Mouse (Mus musculus) megakaryocyte-erythroid progenitor cell, adult 5-6 weeks (primary cell): Measurements from ENCODE around the gene Cdh12. TPM values are rescaled to one million over a fixed set of nuclear protein-coding genes. Genes with fewer than 3 reads are reported as not detected.

Experiments used
- ATAC-seq: replicated peaks from 2 replicates; pipeline ENCODE4 v1.8.0; 2016; ENCODE audit warnings: mild to moderate bottlenecking, inconsistent platforms; ENCODE audit not compliant: severe bottlenecking, poor library complexity, low FRiP score, low TSS enrichment
- total RNA-seq, 2 experiments: library from RNA; stranded (forward) in 1 of 2; stranded (reverse) in 1 of 2; fragments of 200-1000, 215-1000 nt in 1 of 2; fragments of >200 nt in 1 of 2; fragmentation: Nextera tagmentation in 1 of 2; gene quantifications; 2 replicates each; pipeline ENCODE4 v1.2.3; 2014 to 2017

Gene Cdh12
- total RNA-seq, 2 experiments from 2014 or later: not detected

DNA sequence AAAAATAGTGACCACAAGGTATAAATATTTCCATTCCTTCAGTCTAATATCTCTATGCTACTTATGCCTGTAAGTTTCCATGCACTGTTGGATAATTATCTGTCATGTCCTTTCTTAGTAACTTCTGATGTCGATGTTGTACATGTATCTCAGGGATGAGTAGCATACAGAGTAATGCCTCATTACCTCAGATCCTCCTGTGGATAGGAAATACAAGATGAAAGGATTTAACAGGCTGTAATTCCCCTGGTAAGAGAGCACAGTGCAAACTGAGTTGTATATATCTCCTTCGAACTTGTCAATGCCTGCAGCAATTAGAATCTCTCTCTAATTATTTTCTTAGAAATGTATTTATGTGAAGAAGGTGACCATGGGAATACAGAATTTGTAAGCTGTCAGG, 233.7 kb downstream of the Cdh12 start:
- no peak for ATAC-seq

DNA sequence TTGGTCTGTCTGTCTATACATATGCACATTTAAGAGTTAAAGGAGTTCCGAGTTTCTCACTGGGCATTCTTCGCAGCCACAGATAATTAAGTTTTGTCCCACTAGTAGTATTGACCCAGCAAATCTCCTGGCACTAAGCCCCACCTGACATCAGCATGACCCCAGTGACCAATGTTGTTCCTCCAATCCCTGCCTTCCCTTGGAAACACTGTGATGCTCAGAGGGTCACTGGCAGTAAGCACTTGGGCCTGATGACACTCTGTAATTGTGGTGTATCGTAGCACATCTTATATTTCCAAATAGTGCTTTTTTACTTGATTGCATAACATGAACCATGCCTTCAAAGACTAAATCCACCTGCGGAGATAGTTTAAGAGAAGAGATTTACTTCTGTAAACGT, 235.1 kb downstream of the Cdh12 start:
- no peak for ATAC-seq

DNA sequence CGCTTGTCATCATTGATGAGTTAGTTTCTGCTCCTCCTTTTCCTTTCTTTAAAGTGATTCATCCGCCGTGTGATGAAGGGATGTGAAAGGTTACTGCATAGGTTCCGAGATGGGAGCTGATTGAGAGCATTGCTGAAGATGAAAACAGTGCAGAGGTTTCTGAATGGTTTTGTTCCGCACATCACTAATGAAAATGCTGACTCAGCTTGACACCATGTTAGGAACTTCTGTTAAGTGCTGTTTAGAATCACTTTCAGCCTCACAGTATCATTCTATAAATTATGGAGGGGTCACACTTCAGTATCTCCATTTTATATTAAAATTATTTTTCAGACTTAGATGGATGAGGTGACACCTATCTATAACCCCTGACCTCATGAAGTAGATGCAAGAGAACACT, 247.2 kb downstream of the Cdh12 start:
- ATAC-seq: no peak

DNA sequence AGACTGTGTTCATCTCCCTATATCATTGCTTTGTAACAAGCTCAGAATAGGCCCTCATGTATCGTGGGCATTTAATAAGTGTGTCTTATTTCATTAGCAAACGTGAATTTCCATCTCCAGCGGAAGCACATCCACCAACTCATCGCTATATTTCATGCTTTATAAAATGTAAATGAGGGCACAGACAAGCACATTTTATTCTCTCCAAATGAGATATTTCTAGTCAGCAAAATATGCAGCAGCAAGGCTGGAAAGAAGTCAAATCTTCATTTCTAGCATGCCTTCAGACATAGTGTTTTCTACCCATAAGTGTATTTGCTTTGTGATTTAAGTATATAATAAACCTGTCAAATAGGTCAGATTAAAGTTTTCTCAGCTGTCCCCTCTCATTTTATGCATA, 262.8 kb downstream of the Cdh12 start:
- no peak for ATAC-seq

DNA sequence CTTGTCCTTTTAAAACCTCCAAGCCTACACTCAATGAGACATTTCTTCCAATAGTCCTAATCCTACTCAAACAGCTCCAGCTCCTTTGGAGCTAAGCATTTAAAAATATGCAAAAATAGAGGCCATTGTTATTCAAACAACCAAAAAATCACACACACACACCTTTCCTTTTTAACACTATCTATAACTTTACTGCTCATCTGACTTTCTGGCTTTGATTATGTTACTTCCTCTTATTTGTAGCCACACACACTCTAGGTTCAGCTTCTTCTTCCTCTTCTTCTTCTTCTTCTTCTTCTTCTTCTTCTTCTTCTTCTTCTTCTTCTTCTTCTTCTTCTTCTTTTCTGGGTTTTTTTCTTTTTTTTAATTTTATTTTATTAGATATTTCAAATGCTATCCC, 323.2 kb downstream of the Cdh12 start:
- no peak for ATAC-seq

DNA sequence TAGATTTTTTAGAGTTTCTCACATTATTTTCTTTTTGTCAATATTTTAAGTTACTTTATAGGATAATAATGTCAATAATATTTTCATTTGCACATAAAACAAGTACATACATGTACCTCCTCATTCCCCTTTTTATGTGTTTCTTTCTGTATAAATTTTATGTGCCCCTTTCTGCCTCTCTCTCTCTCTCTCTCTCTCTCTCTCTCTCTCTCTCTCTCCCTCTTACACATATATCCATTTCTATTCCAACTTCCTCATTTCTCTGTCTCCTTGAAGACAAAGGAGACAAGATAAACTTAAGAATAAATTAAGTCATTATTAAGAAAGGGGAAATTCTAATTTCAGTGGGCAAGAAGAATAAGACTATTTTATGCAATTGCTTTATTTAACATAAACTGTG, 324.4 kb downstream of the Cdh12 start:
- ATAC-seq: no peak

DNA sequence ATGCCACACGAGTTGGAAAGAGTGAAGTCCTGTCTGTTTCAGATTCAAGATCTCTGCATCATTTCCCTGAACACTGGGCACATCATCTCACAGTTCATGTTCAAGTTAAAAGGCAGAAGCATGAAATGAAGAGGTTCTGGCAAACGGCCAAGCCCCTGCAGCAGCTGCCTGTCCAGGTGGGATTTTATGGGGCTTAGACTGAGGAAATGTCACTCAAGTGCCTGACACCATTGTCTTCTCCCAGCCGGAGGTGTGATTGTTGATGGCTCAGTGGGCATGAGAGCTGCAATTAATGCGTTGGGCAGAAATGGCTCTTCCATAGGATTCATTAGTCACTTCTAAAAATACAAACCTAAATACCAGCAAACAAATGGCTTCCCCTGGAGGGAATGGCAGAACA, 347.9 kb downstream of the Cdh12 start:
- no peak for ATAC-seq

DNA sequence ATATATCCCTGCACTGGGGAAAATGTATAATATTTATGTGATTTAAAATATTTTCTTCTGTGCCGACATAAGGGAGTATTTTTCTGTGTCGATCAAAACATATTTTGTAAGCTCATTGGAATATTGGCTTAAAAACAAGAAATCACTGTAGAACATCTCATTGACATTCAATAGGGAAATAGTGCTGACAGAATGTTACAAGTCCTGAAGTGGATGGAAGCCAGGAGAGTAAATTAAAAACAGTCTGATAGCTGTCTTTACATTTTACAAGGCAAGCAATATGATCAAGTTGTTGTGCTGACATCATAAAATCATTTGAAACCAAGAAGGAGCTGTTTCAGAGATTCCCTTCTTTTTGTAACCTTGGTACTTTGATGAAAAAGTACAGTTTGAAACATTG, 349.5 kb downstream of the Cdh12 start:
- ATAC-seq: no peak

DNA sequence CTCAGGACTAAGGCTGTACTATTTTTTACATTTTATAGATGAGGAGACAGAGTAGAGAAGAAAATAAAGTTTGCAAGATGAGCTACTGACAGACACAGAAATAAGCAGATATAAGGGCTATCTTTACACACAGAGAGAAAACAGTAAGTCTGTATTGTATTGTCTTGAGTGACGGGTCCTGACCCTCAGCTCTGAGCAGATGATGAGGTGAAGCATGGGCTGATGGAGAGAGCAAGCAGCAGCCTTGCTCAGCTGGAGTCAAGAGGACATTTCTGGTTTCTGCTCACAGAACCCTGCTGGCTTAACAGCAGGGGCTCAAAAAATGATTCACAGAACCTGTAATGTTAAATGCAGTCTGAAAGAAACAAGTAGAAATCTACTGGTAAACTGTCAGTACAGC, 386.8 kb downstream of the Cdh12 start:
- no peak for ATAC-seq

DNA sequence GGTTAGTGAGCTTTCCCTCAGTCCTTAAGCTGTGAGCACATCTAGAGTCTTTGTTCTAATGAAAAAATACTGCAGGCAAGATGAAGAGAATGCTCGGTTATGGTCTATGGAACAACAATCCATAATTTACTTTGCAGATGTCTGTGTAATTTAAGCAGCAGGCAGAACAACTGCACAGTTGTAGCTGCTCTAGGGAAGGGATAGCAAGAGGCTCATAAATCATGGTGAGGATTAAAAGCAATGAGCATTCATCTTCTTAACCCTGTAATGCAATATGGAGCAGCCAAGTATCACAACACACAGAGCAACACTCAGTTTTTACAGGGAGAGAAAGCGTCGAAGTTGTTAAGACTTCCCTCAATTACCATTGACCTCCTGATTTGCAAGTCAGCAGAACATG, 387.9 kb downstream of the Cdh12 start:
- ATAC-seq: no peak

DNA sequence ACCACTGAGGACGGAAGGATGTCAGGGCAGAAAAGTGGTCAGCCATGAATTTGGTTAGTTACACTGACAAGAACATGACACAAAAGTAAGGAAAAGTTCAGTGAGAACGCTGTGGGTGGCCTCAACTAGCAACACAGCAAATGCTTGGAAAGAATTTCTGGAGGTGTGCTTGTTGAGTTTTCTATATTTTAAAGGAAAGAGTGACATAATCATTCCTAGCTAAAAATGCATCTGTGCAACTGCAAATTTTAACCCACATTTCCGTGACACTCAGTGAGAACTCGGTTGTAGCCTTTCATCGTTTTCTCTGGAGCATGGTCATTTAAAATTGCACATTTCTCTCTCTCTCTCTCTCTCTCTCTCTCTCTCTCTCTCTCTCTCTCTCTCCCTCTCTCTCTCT, 392.4 kb downstream of the Cdh12 start:
- no peak for ATAC-seq

DNA sequence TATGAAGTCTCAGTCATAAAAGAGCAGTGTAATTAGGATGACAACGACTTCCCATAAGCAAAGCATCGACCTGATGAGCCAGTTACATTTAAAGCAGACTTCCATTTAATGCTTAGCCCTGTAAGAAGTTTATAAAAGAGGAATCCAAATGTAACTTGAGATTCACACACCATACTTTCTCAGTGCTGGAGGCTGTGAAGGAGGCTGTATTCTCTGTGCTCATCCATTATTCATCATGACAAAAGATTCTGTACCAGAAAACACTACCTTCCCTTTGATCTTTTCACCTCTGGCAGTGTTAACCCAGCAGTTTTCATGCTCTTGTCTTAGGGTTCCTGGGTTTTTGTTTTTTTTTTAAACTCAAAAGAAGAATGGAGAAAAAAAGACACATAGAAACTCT, 414.0 kb downstream of the Cdh12 start:
- ATAC-seq: no peak

DNA sequence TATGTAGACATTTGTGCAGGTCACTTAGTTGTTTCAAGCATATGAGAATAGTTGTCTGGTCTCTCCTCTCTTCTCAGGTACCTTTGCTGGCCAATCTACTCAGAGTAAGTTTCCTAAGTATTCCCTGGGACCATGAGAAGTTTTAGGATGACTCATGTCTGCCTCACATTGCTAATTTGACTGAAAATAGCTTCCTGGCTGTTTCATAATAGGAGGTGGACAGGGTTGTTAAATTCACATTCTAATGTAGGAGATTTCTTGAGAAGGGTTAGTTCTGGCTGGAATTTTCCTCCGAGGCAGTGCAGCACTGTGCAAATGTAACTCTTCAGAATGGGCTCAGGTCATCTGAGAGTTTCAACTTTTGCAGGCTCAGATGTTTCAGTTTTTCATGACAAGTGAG, 423.5 kb downstream of the Cdh12 start:
- ATAC-seq: no peak

DNA sequence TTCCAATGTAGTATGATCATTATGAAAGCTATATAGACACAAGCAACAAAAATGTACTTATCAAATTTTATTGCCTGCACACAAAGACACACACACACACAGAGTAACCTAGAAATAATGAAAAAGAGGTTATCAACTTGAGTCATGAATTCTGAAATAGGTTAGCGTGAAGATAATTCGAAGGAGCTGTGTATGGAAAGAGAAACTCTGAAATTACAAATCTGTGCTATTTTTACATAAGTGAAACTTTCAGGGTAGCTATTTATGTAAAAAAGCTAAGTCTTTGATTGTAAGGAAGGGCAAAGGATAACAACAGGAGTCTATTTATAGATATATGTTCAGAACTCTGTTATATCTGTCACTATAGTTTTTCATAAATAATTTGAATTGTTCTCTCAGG, 427.9 kb downstream of the Cdh12 start:
- no peak for ATAC-seq

DNA sequence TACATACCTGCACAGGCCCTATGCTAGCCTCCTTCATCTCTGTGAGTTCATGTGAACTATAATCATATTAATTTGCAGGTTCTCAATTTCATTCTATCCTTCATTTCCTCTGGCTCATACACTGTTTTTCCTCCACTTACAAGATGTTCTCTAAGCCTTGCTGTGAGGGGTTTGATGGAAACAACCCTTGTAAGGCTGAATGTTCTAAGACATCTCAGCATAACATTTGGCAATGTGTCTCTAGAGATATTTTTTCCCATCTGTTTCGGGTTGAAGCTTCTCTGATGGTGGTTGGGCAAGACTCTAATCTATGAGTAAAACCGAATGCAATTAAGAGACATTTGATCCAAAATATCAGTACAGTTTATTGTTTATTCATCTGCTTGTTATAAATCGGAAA, 444.4 kb downstream of the Cdh12 start:
- no peak for ATAC-seq

DNA sequence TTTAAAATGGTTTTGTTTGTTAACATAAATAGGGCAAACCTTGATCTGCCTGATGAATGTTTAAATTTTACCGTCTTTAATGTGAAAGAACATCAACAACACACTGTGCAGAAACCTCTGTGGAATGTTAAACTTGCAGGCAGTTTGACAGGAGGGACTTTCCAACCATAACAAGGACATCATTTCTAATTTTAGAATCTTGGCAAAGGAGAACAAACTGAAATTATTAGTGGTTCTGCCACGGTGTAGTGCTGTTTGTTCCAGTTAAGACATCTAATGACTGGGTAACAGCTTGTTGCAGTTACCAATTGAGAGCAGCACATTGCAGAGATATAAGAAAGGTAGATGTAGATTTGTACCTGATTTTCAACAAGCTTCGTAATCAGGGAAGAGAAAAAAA, 453.5 kb downstream of the Cdh12 start:
- ATAC-seq: no peak

DNA sequence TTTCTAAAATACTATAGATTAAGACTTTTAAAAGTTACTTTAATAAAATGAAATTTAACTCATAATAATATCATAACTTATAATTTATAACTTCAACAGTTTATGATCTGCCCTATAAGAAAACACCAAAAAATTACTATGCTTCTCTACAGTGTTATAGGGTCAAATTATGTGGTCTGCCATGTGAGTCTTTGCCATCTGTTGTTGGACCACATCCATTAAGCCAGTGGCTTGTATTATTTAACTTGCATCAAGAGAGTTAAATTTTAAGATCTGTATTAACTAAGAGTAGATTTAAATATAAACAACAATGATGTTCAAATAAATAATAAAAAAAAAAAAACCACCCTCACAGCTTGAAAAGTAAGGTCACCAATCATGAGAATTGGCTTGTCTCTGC, 479.2 kb downstream of the Cdh12 start:
- ATAC-seq: no peak

DNA sequence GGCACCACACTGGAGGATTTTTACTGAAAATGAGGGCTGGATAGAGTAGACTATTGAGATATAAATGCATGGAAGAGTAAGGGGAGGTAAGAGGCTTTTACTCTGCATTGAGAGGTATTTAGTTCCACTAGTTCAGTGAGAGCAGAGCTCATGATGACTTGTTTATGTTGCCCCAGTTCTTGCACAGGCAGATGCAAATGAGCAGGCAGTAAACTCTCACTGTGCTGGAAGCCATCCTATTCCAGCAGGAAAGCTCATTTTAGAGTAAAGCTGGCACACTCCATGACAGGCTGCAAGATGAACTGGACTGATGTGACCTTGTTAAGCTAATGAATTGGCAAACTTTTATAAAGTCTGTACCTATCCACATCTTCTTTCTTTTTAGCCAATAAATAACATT, 494.9 kb downstream of the Cdh12 start:
- no peak for ATAC-seq

DNA sequence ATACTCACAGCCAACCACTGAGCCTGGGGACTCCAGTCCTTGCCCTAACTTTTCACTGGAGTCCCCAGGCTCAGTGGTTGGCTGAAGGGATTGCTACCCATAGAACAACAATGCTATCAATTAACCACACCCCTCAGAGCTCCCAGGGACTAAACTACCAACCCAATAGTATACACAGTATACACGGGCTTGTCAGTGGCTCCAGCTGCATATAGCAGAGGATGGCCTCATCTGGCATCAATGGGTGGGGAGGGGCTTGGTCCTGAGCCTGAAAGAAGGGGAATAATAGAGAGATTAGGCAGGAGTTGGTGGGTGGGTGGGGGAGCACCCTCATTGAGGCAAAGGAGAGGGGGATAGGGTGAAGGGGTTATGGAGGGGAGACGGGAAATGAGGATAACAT, 518.4 kb downstream of the Cdh12 start:
- ATAC-seq: no peak

DNA sequence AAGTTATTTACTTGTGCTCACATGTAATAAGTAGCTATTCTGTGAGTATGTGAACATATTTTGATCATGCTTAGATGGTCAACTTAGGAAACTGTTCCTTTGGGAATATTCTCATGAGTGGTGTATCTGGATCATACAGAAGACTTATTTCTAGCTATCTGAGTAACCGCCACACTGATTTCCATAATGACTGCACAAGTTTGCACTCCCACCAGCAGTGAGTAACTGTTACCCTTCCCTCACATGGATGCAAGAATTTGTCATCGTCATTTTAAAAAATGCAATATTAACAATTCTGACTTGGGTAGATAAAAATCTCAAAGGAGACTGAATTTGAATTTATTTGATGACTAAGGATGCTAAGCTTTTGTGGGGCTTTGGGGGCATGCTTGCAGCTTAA, 522.0 kb downstream of the Cdh12 start:
- ATAC-seq: no peak

DNA sequence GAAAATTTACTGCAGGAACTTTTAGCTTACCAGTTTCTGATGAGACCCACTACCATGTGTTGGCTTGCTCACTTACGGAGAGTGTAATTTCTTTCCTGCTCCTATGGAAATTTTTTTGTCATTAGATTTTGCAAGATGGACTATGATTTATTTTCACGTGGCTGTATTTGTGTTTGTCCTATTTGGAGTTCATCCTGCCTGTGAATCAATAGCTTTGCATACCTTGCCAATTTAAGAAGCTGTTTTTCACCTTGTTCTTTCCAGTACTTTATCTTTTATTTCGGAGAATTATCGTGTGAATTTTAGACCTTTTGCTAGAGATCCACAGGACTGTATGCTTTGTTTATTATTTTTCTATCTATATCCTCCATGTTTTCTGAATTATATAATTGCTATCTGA, 551.5 kb downstream of the Cdh12 start:
- no peak for ATAC-seq

DNA sequence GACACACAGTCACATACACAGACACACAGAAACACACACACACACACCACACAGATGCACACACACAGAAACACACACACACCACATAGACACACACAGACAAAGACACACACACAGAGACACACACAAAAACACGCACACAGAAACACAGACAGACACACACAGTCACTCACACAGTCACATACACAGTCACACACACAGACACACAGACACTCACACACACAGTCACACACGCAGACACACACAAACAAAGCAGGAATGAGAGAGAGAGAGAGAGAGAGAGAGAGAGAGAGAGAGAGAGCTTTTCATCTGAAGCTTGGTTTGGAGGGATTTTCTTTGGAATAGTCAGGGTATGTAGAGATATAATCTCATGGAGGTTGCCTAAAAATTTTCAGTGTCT, 558.9 kb downstream of the Cdh12 start:
- no peak for ATAC-seq

DNA sequence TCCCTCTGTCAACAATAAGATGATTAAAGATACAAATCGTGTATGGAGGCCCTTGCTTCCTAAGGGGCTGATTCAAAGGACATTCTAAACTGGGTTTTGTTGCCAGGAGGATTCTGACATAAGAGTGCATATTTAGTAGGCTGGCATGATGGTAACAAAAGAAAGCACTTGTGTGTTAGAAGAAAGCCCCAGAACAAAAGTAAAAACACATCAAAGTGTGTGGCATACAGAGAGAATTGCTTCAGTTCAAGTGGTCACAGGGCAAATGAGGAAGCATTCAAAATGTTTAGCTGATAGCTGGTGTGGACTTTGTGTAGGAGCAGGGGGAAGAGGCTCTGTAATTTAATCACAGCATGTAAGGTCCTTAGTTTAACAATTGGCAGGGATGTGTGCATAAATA, 559.4 kb downstream of the Cdh12 start:
- no peak for ATAC-seq
